Mouse (Mus musculus) yolk sac, embryonic 10.5 days (tissue): ENCODE measurements around the gene Taco1.

Source experiments
- DNase-seq: peaks from one replicate; pipeline ENCODE4 v3.0.0-alpha.2; 2017; ENCODE audit warnings: low spot score

Gene Taco1

GRCm38 (mm10) chr11:106063756-106064155, 2.1 kb upstream of the Taco1 start:
- DNase-seq: no peak

- no peak for DNase-seq
These were observed 563 bp upstream of the Taco1 start for GRCm38 (mm10) chr11:106065073-106065922.

GRCm38 (mm10) chr11:106066616-106067015, 755 bp downstream of the Taco1 start:
- DNase-seq: peak; percentile 55

GRCm38 (mm10) chr11:106073774-106074173, 7.9 kb downstream of the Taco1 start:
- DNase-seq: no peak

- peak; percentile 63 for DNase-seq
These were observed 10.5 kb downstream of the Taco1 start for GRCm38 (mm10) chr11:106076321-106076720.

- DNase-seq: peak; percentile 100
These were observed 18.1 kb downstream of the Taco1 start, which contains the start of gene Map3k3 for GRCm38 (mm10) chr11:106083708-106084701. Map3k3 (plus strand) TSS chr11:106084613.

- peak; percentile 87 for DNase-seq
These were observed 19.2 kb downstream of the Taco1 start for GRCm38 (mm10) chr11:106084911-106085561.

GRCm38 (mm10) chr11:106098223-106098622, 32.4 kb downstream of the Taco1 start:
- no peak for DNase-seq

GRCm38 (mm10) chr11:106102866-106103265, 37.0 kb downstream of the Taco1 start:
- no peak for DNase-seq

- no peak for DNase-seq
These were observed 40.3 kb downstream of the Taco1 start for GRCm38 (mm10) chr11:106106047-106106587.

GRCm38 (mm10) chr11:106111688-106112087, 45.8 kb downstream of the Taco1 start:
- DNase-seq: no peak

GRCm38 (mm10) chr11:106122221-106122620, 56.4 kb downstream of the Taco1 start:
- no peak for DNase-seq

- DNase-seq: no peak
These were observed 56.9 kb downstream of the Taco1 start for GRCm38 (mm10) chr11:106122736-106123135.
